Mouse (Mus musculus) midbrain, embryonic 15.5 days (tissue): ENCODE measurements at regions not wholly inside any gene's neighbourhood (a gene's known extent, or its start where the extent isn't known, plus 50 kb on each side); places are given as distances from the start of the nearest gene placed in this dataset.

ENCODE experiments used
- ATAC-seq: fragments of 200-750 bp; cut with Nextera tagmentation; replicated peaks from 2 replicates; pipeline ENCODE4 v1.8.0; 2017; ENCODE audit warnings: moderate TSS enrichment
- H3K27ac ChIP-seq: fragments of 300-500 bp; sonication (generic); 2 replicates; pipeline ENCODE4 v1.5.1; 2015; ENCODE audit warnings: mild to moderate bottlenecking, inconsistent platforms
- H3K27me3 ChIP-seq: fragments of 300-500 bp; sonication (generic); replicated peaks from 2 replicates; pipeline ENCODE4 v1.6.1; 2015; ENCODE audit warnings: inconsistent platforms
- H3K36me3 ChIP-seq: fragments of 300-500 bp; sonication (generic); replicated peaks from 2 replicates; pipeline ENCODE4 v1.6.1; 2015; ENCODE audit warnings: inconsistent platforms
- H3K4me1 ChIP-seq: fragments of 300-500 bp; sonication (generic); 2 replicates; pipeline ENCODE4 v1.6.1; 2015; ENCODE audit warnings: inconsistent platforms
- H3K4me2 ChIP-seq: fragments of 300-500 bp; sonication (generic); 2 replicates; pipeline ENCODE4 v1.6.1; 2015; ENCODE audit warnings: inconsistent platforms, mild to moderate bottlenecking, moderate library complexity
- H3K4me3 ChIP-seq: fragments of 300-500 bp; sonication (generic); 2 replicates; pipeline ENCODE4 v1.5.1; 2015; ENCODE audit warnings: mild to moderate bottlenecking, inconsistent platforms
- H3K9ac ChIP-seq: fragments of 300-500 bp; sonication (generic); 2 replicates; pipeline ENCODE4 v1.6.1; 2015; ENCODE audit warnings: mild to moderate bottlenecking, inconsistent platforms
- H3K9me3 ChIP-seq: fragments of 300-500 bp; sonication (generic); 2 replicates; pipeline ENCODE4 v1.6.1; 2016; ENCODE audit warnings: inconsistent platforms
- WGBS: fragments of 180-500 bp; shearing (Covaris S2); methylation state at CpG from one replicate; pipeline ENCODE4 v1.1.7; 2015; ENCODE audit warnings: mixed read lengths; 5-methylcytosine and 5-hydroxymethylcytosine counted together

DNA sequence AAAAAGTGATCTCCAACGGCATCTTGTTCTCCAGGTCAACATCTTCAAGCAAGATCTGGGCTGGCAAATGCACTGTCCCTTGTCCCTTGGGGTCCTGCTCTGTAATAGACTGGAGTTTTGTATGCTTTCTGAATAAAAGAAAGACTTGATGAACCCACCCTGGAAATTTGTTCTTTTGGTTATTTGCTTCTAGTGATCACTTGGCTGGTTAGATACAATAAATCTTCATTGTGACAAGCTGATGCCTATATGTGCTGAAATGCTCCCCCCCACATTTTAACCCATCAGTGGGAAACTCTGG, 65.0 kb downstream of the Dmac1 start:
- ATAC-seq: no peak; the same call in 1 of the 2 replicates
- no peaks in the 10 kb centered on the region for H3K9me3 ChIP-seq
- H3K4me1 ChIP-seq: no peaks in the 10 kb centered on the region
- no peaks in the 10 kb centered on the region for H3K27me3 ChIP-seq
- H3K4me2 ChIP-seq: no peak overlapping the region
- H3K27ac ChIP-seq: 0 out of 2 replicates have a peak overlapping the region, but pooled peaks have one; percentile 43
- H3K36me3 ChIP-seq: no peaks in the 10 kb centered on the region
- H3K9ac ChIP-seq: no peak overlapping the region
- WGBS: 19% methylated on average over 1 of the region's 1 CpGs
- H3K4me3 ChIP-seq: no peak overlapping the region

- no peaks in the 10 kb centered on the region for H3K27me3 ChIP-seq
- H3K9me3 ChIP-seq: no peaks in the 10 kb centered on the region
- H3K4me2 ChIP-seq: no peak overlapping the region
- H3K27ac ChIP-seq: 0 out of 2 replicates have a peak overlapping the region, but pooled peaks have one; percentile 43
- H3K4me3 ChIP-seq: no peak overlapping the region
- ATAC-seq: peak; percentile 97
- no peak overlapping the region for H3K9ac ChIP-seq
- H3K4me1 ChIP-seq: no peaks in the 10 kb centered on the region
- no peaks in the 10 kb centered on the region for H3K36me3 ChIP-seq
Observed at GRCm38 (mm10) chr4:75212396-75213175, 65.5 kb downstream of the Dmac1 start.
